Mouse (Mus musculus): ENCODE data around the gene Arfgef3. TPM values are rescaled to one million over a fixed set of nuclear protein-coding genes. Genes with fewer than 3 reads are reported as not detected.

Arfgef3 gene
- total and polyA plus RNA-seq, 3 experiments = not detected

DNA sequence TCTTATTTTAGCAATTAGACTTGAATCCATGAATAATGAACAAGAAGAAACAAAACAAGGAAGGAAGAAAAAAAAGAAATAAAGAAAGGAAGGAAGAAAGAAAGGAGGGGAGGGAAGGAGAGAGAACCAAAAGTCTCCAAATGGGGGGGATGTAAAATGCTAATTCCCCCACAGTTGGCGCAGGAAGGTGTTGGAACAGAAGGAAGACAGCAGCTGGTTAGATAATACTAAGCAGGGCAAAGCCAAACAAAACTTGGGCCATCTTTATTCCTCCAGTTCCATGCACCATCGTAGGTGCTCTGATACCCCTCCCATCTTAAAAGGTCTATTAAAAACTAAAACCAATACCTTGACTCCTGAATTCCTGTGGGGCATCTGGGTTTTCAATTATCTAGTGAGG lies 82.8 kb downstream of the Arfgef3 start:
- DNase-seq (ENCODE audit: low read depth, low spot score) = no peak
- H3K36me3 ChIP-seq (ENCODE audit: control insufficient read depth in 1 of 2, insufficient read depth in 2 of 2, low read length in 2 of 2) = no peaks in the 10 kb centered on the region
- no peak for TF ChIP-seq KAT2A (conservative IDR thresholded peaks at IDR 0.05; ENCODE audit: low read depth, low read length)
- no peak for TF ChIP-seq ZKSCAN1 (IDR thresholded peaks at IDR 0.05; ENCODE audit: low read depth, low read length)
- no peak for TF ChIP-seq ELF1 (IDR thresholded peaks at IDR 0.05; ENCODE audit: low read depth, low read length)
- TF ChIP-seq MAZ (IDR thresholded peaks at IDR 0.05; ENCODE audit: low read depth, low read length) = no peak
- no peak for TF ChIP-seq SMC3 (IDR thresholded peaks at IDR 0.05; ENCODE audit: low read depth, low read length)
- TF ChIP-seq MYC (IDR thresholded peaks at IDR 0.05; ENCODE audit: low read depth, low read length) = no peak
- no peak for TF ChIP-seq MYB (IDR thresholded peaks at IDR 0.05; ENCODE audit: low read depth, low read length)
- no peak for TF ChIP-seq UBTF (IDR thresholded peaks at IDR 0.05; ENCODE audit: borderline replicate concordance, insufficient read depth, low read depth, low read length)
- no peak for TF ChIP-seq CTCF (IDR thresholded peaks at IDR 0.05 in 2 of 3, conservative IDR thresholded peaks at IDR 0.05 in 1 of 3; ENCODE audit: control insufficient read depth in 1 of 3, insufficient read depth in 1 of 3, low read depth in 2 of 3, low read length in 3 of 3, poor library complexity in 1 of 3, severe bottlenecking in 1 of 3)
- TF ChIP-seq NRF1 (IDR thresholded peaks at IDR 0.05; ENCODE audit: insufficient read depth, low read depth, low read length, poor library complexity, severe bottlenecking) = no peak
- no peak for TF ChIP-seq ZC3H11A (IDR thresholded peaks at IDR 0.05; ENCODE audit: low read depth, low read length)
- no peak for TF ChIP-seq MEF2A (IDR thresholded peaks at IDR 0.05; ENCODE audit: extremely low read depth, insufficient replicate concordance, low read depth, low read length, poor library complexity, severe bottlenecking)
- no peak for TF ChIP-seq SIN3A (IDR thresholded peaks at IDR 0.05; ENCODE audit: low read length)
- H3K4me1 ChIP-seq (ENCODE audit: control insufficient read depth in 1 of 2, insufficient read depth in 2 of 2, low read length in 2 of 2) = no peaks in the 10 kb centered on the region
- no peaks in the 10 kb centered on the region for H3K27me3 ChIP-seq (ENCODE audit: control insufficient read depth in 1 of 2, insufficient read depth in 2 of 2, low read length in 2 of 2)
- no peak overlapping the region for H3K27ac ChIP-seq (ENCODE audit: control insufficient read depth, low read depth, low read length)
- H3K9me3 ChIP-seq (replicated peaks; ENCODE audit: insufficient read depth, low read length) = no peaks in the 10 kb centered on the region
- H3K79me2 ChIP-seq (ENCODE audit: control insufficient read depth, insufficient read depth, low read length, poor library complexity) = no peaks in the 10 kb centered on the region
- H3K4me3 ChIP-seq (ENCODE audit: control insufficient read depth in 1 of 2, insufficient read depth in 1 of 2, low read depth in 2 of 2, low read length in 2 of 2) = no peak overlapping the region
- no peak overlapping the region for H3K9ac ChIP-seq (ENCODE audit: control insufficient read depth, low read depth, low read length, poor library complexity, severe bottlenecking)

DNA sequence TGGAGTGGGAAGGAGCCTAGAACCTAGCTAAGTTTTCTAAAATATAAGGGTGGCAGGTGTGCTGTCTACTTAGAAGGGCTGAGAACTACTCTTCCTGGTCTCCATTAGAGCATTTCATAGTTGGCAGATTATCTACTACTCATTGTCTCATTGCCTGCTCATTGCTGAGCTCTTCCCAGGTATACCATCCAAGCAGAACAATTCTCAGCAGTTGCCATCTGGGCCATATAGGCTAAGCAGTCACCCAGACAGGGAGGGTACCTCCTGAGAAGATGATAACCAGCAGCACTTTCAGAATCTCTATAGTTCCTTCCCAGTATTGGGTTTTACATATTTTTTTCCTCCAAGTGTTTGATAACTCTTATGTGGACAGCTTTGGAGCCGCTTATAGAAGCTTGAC lies 86.2 kb downstream of the Arfgef3 start:
- Histone ChIP-seq H3K27ac (ENCODE audit: control insufficient read depth, low read depth, low read length) (no peak overlapping the region), H3K4me3 (ENCODE audit: control insufficient read depth in 1 of 2, insufficient read depth in 1 of 2, low read depth in 2 of 2, low read length in 2 of 2) (no peak overlapping the region), H3K9ac (ENCODE audit: control insufficient read depth, low read depth, low read length, poor library complexity, severe bottlenecking) (no peak overlapping the region), H3K79me2 (ENCODE audit: control insufficient read depth, insufficient read depth, low read length, poor library complexity) (no peaks in the 10 kb centered on the region), H3K36me3 (ENCODE audit: control insufficient read depth in 1 of 2, insufficient read depth in 2 of 2, low read length in 2 of 2) (no peaks in the 10 kb centered on the region), H3K27me3 (ENCODE audit: control insufficient read depth in 1 of 2, insufficient read depth in 2 of 2, low read length in 2 of 2) (no peaks in the 10 kb centered on the region), H3K9me3 (replicated peaks; ENCODE audit: insufficient read depth, low read length) (no peaks in the 10 kb centered on the region), H3K4me1 (ENCODE audit: control insufficient read depth in 1 of 2, insufficient read depth in 2 of 2, low read length in 2 of 2) (no peaks in the 10 kb centered on the region)
- TF ChIP-seq CHD2 (IDR thresholded peaks at IDR 0.05; ENCODE audit: low read length) = no peak
- no peak for DNase-seq (ENCODE audit: low read depth, low spot score)

DNA sequence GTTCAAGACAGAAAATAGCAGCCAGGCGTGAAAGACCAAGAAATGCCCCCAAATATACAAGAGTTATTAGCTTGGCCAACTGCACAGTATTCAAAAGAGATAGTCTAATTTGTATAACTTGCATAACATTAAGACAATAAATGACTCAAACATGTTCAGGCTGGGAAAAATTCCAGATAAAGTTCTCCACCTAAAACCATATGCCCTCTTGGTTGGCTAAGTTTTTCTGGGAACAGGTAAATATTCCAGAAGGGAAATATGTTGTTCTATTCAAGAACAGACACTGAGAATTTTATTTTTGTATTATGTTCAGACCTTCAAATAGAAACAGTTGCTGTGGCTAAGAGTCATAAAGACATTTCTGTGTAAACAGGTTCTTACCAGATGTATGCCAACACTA lies 96.7 kb downstream of the Arfgef3 start:
- TF ChIP-seq ZNF384 (IDR thresholded peaks at IDR 0.05; ENCODE audit: low read depth, low read length) (no peak), ELF1 (IDR thresholded peaks at IDR 0.05; ENCODE audit: low read depth, low read length) (no peak), MXI1 (IDR thresholded peaks at IDR 0.05; ENCODE audit: low read depth, low read length) (no peak), SIN3A (IDR thresholded peaks at IDR 0.05; ENCODE audit: low read length) (no peak), GATA1 (IDR thresholded peaks at IDR 0.05; ENCODE audit: low read depth, low read length) (no peak), TAL1 (IDR thresholded peaks at IDR 0.05; ENCODE audit: low read length) (no peak), MAX (IDR thresholded peaks at IDR 0.05; ENCODE audit: low read length) (no peak), NELFE (IDR thresholded peaks at IDR 0.05; ENCODE audit: low read depth, low read length) (no peak), USF2 (IDR thresholded peaks at IDR 0.05; ENCODE audit: borderline replicate concordance in 1 of 2, insufficient read depth in 1 of 2, low read depth in 1 of 2, low read length in 2 of 2) (no peak), BHLHE40 (IDR thresholded peaks at IDR 0.05; ENCODE audit: borderline replicate concordance, low read depth, low read length) (no peak), MYC (IDR thresholded peaks at IDR 0.05; ENCODE audit: low read depth, low read length) (no peak), MAZ (IDR thresholded peaks at IDR 0.05; ENCODE audit: low read depth, low read length) (no peak), TCF12 (IDR thresholded peaks at IDR 0.05; ENCODE audit: low read depth, low read length) (no peak)
- no peak overlapping the region for H3K4me3 ChIP-seq (ENCODE audit: control insufficient read depth in 1 of 2, insufficient read depth in 1 of 2, low read depth in 2 of 2, low read length in 2 of 2)
- DNase-seq (ENCODE audit: low read depth, low spot score) = no peak
- H3K27me3 ChIP-seq (ENCODE audit: control insufficient read depth in 1 of 2, insufficient read depth in 2 of 2, low read length in 2 of 2) = no peaks in the 10 kb centered on the region
- no peak overlapping the region for H3K9ac ChIP-seq (ENCODE audit: control insufficient read depth, low read depth, low read length, poor library complexity, severe bottlenecking)
- no peaks in the 10 kb centered on the region for H3K36me3 ChIP-seq (ENCODE audit: control insufficient read depth in 1 of 2, insufficient read depth in 2 of 2, low read length in 2 of 2)
- no peaks in the 10 kb centered on the region for H3K9me3 ChIP-seq (replicated peaks; ENCODE audit: insufficient read depth, low read length)
- no peaks in the 10 kb centered on the region for H3K4me1 ChIP-seq (ENCODE audit: control insufficient read depth in 1 of 2, insufficient read depth in 2 of 2, low read length in 2 of 2)
- H3K79me2 ChIP-seq (ENCODE audit: control insufficient read depth, insufficient read depth, low read length, poor library complexity) = no peaks in the 10 kb centered on the region
- H3K27ac ChIP-seq (ENCODE audit: control insufficient read depth, low read depth, low read length) = no peak overlapping the region

Data from MEL (cell line).